Mouse (Mus musculus): ENCODE measurements around the gene Erc2. TPM values are rescaled to one million over a fixed set of nuclear protein-coding genes. Genes with fewer than 3 reads are reported as not detected.
A peak's percentile ranks its signal among the peaks of the same experiment; 100 is the strongest.

Erc2 gene
- polyA plus RNA-seq, 1 experiment from 2014 or later = 90.7 TPM

GRCm38 (mm10) chr14:28509441-28510340 lies 887.5 kb downstream of the Erc2 start:
- H3K4me2 ChIP-seq (ENCODE audit: low read length) = peak overlapping the region; percentile 94
- H3K4me1 ChIP-seq (ENCODE audit: control insufficient read depth, insufficient read depth, low read length) = peaks cover 35% of the 10 kb centered on the region
- WGBS = under 1% methylated on average over 47 of the region's 47 CpGs
- peak overlapping the region; percentile 52 for H3K27ac ChIP-seq (replicated peaks; ENCODE audit: low read depth, low read length)
- H3K36me3 ChIP-seq (ENCODE audit: control insufficient read depth, insufficient read depth, low read length) = no peaks in the 10 kb centered on the region
- H3K9me3 ChIP-seq (ENCODE audit: control insufficient read depth, low read length) = no peaks in the 10 kb centered on the region
- H3K27me3 ChIP-seq (ENCODE audit: control insufficient read depth, insufficient read depth, low read length) = peaks cover 56% of the 10 kb centered on the region
- peak; percentile 56 for DNase-seq
- no peak for ATAC-seq (ENCODE audit: low FRiP score, low TSS enrichment)
- H3K9ac ChIP-seq (replicated peaks; ENCODE audit: low read length) = peak overlapping the region; percentile 46
- H3K4me3 ChIP-seq (replicated peaks; ENCODE audit: low read depth, low read length) = peak overlapping the region; percentile 57

GRCm38 (mm10) chr14:28510341-28511028 lies 888.3 kb downstream of the Erc2 start:
- H3K36me3 ChIP-seq (ENCODE audit: control insufficient read depth, insufficient read depth, low read length) = no peaks in the 10 kb centered on the region
- peaks cover 56% of the 10 kb centered on the region for H3K27me3 ChIP-seq (ENCODE audit: control insufficient read depth, insufficient read depth, low read length)
- ATAC-seq (ENCODE audit: low FRiP score, low TSS enrichment) (no peak), DNase-seq (peak; percentile 65)
- H3K4me1 ChIP-seq (ENCODE audit: control insufficient read depth, insufficient read depth, low read length) = peaks cover 32% of the 10 kb centered on the region
- peak overlapping the region; percentile 46 for H3K9ac ChIP-seq (replicated peaks; ENCODE audit: low read length)
- H3K4me2 ChIP-seq (ENCODE audit: low read length) = peak overlapping the region; percentile 94
- H3K27ac ChIP-seq (replicated peaks; ENCODE audit: low read depth, low read length) = peak overlapping the region; percentile 52; the same call in 1 of the 2 replicates
- under 1% methylated on average over 29 of the region's 29 CpGs for WGBS
- no peaks in the 10 kb centered on the region for H3K9me3 ChIP-seq (ENCODE audit: control insufficient read depth, low read length)
- peak overlapping the region; percentile 57 for H3K4me3 ChIP-seq (replicated peaks; ENCODE audit: low read depth, low read length)

GRCm38 (mm10) chr14:28511029-28511651 lies 888.9 kb downstream of the Erc2 start:
- Histone ChIP-seq H3K36me3 (ENCODE audit: control insufficient read depth, insufficient read depth, low read length) (no peaks in the 10 kb centered on the region), H3K4me3 (replicated peaks; ENCODE audit: low read depth, low read length) (peak overlapping the region; percentile 57), H3K27ac (replicated peaks; ENCODE audit: low read depth, low read length) (0 out of 2 replicates have a peak overlapping the region, but pooled peaks have one; percentile 52), H3K9me3 (ENCODE audit: control insufficient read depth, low read length) (no peaks in the 10 kb centered on the region), H3K4me2 (ENCODE audit: low read length) (peak overlapping the region; percentile 94), H3K4me1 (ENCODE audit: control insufficient read depth, insufficient read depth, low read length) (peaks cover 27% of the 10 kb centered on the region), H3K9ac (replicated peaks; ENCODE audit: low read length) (peak overlapping the region; percentile 46), H3K27me3 (ENCODE audit: control insufficient read depth, insufficient read depth, low read length) (peaks cover 51% of the 10 kb centered on the region)
- under 1% methylated on average over 40 of the region's 41 CpGs for WGBS
- ATAC-seq (ENCODE audit: low FRiP score, low TSS enrichment) (no peak), DNase-seq (peak; percentile 60)

- no peak overlapping the region for H3K27ac ChIP-seq (replicated peaks; ENCODE audit: low read depth, low read length)
- H3K4me1 ChIP-seq (ENCODE audit: control insufficient read depth, insufficient read depth, low read length) = peaks cover 20% of the 10 kb centered on the region
- ATAC-seq (ENCODE audit: low FRiP score, low TSS enrichment) (no peak), DNase-seq (no peak)
- WGBS = 75% methylated on average over 5 of the region's 5 CpGs
- 0 out of 2 replicates have a peak overlapping the region, but pooled peaks have one; percentile 9 for H3K4me2 ChIP-seq (ENCODE audit: low read length)
- H3K36me3 ChIP-seq (ENCODE audit: control insufficient read depth, insufficient read depth, low read length) = no peaks in the 10 kb centered on the region
- peaks cover 39% of the 10 kb centered on the region for H3K27me3 ChIP-seq (ENCODE audit: control insufficient read depth, insufficient read depth, low read length)
- H3K4me3 ChIP-seq (replicated peaks; ENCODE audit: low read depth, low read length) = no peak overlapping the region
- H3K9me3 ChIP-seq (ENCODE audit: control insufficient read depth, low read length) = no peaks in the 10 kb centered on the region
- H3K9ac ChIP-seq (replicated peaks; ENCODE audit: low read length) = no peak overlapping the region
Observed at GRCm38 (mm10) chr14:28512805-28513590, 890.8 kb downstream of the Erc2 start.

GRCm38 (mm10) chr14:28514171-28514570 lies 891.9 kb downstream of the Erc2 start:
- no peak overlapping the region for H3K4me3 ChIP-seq (replicated peaks; ENCODE audit: low read depth, low read length)
- peaks cover 20% of the 10 kb centered on the region for H3K4me1 ChIP-seq (ENCODE audit: control insufficient read depth, insufficient read depth, low read length)
- ATAC-seq (ENCODE audit: low FRiP score, low TSS enrichment) (no peak), DNase-seq (no peak)
- no peak overlapping the region for H3K27ac ChIP-seq (replicated peaks; ENCODE audit: low read depth, low read length)
- no peak overlapping the region for H3K9ac ChIP-seq (replicated peaks; ENCODE audit: low read length)
- peaks cover 29% of the 10 kb centered on the region; the same call in 1 of the 2 replicates for H3K27me3 ChIP-seq (ENCODE audit: control insufficient read depth, insufficient read depth, low read length)
- H3K9me3 ChIP-seq (ENCODE audit: control insufficient read depth, low read length) = no peaks in the 10 kb centered on the region
- H3K4me2 ChIP-seq (ENCODE audit: low read length) = no peak overlapping the region
- WGBS = 17% methylated on average over 2 of the region's 2 CpGs
- no peaks in the 10 kb centered on the region for H3K36me3 ChIP-seq (ENCODE audit: control insufficient read depth, insufficient read depth, low read length)

GRCm38 (mm10) chr14:28515331-28515730 lies 893.1 kb downstream of the Erc2 start:
- no peaks in the 10 kb centered on the region for H3K9me3 ChIP-seq (ENCODE audit: control insufficient read depth, low read length)
- WGBS = 44% methylated on average over 6 of the region's 6 CpGs
- no peaks in the 10 kb centered on the region for H3K36me3 ChIP-seq (ENCODE audit: control insufficient read depth, insufficient read depth, low read length)
- DNase-seq (no peak), ATAC-seq (ENCODE audit: low FRiP score, low TSS enrichment) (no peak)
- H3K9ac ChIP-seq (replicated peaks; ENCODE audit: low read length) = no peak overlapping the region
- H3K4me2 ChIP-seq (ENCODE audit: low read length) = no peak overlapping the region
- H3K27me3 ChIP-seq (ENCODE audit: control insufficient read depth, insufficient read depth, low read length) = peaks cover 23% of the 10 kb centered on the region; the same call in 1 of the 2 replicates
- H3K4me1 ChIP-seq (ENCODE audit: control insufficient read depth, insufficient read depth, low read length) = peaks cover 14% of the 10 kb centered on the region
- H3K27ac ChIP-seq (replicated peaks; ENCODE audit: low read depth, low read length) = no peak overlapping the region
- no peak overlapping the region for H3K4me3 ChIP-seq (replicated peaks; ENCODE audit: low read depth, low read length)

GRCm38 (mm10) chr14:28517631-28518560 lies 895.7 kb downstream of the Erc2 start:
- Histone ChIP-seq H3K4me3 (replicated peaks; ENCODE audit: low read depth, low read length) (no peak overlapping the region), H3K27me3 (ENCODE audit: control insufficient read depth, insufficient read depth, low read length) (peaks cover 5% of the 10 kb centered on the region; the same call in 1 of the 2 replicates), H3K4me1 (ENCODE audit: control insufficient read depth, insufficient read depth, low read length) (no peaks in the 10 kb centered on the region), H3K9ac (replicated peaks; ENCODE audit: low read length) (no peak overlapping the region), H3K4me2 (ENCODE audit: low read length) (no peak overlapping the region), H3K36me3 (ENCODE audit: control insufficient read depth, insufficient read depth, low read length) (no peaks in the 10 kb centered on the region), H3K27ac (replicated peaks; ENCODE audit: low read depth, low read length) (no peak overlapping the region), H3K9me3 (ENCODE audit: control insufficient read depth, low read length) (no peaks in the 10 kb centered on the region)
- WGBS = 66% methylated on average over 39 of the region's 39 CpGs
- no peak for ATAC-seq (ENCODE audit: low FRiP score, low TSS enrichment)
- DNase-seq = no peak

All from midbrain, embryonic 14.5 days (tissue).